Mouse (Mus musculus) CH12.LX (cell line): ENCODE results near the gene Gm10964. TPM values are rescaled to one million over a fixed set of nuclear protein-coding genes. Genes with fewer than 3 reads are reported as not detected.

Source experiments
- DNase-seq: peaks from one replicate; pipeline ENCODE4 v3.0.0-alpha.2; 2013; ENCODE audit errors: extremely low read depth
- H3K27ac ChIP-seq: 2 replicates; pipeline ENCODE4 v1.5.1; 2012; ENCODE audit warnings: low read depth, mild to moderate bottlenecking, control low read depth, moderate library complexity; ENCODE audit not compliant: insufficient read depth
- H3K27me3 ChIP-seq: replicated peaks from 2 replicates; pipeline ENCODE3; 2012; ENCODE audit warnings: inconsistent platforms
- H3K36me3 ChIP-seq, 2 experiments: replicated peaks in 1 of 2; 2 replicates each; pipeline versions ENCODE3 to v1.6.1; 2012; ENCODE audit warnings: inconsistent platforms in 1 of 2, low read length in 1 of 2, mild to moderate bottlenecking in 1 of 2, mixed read lengths in 1 of 2, moderate library complexity in 1 of 2; ENCODE audit not compliant: control insufficient read depth in 1 of 2, insufficient read depth in 1 of 2
- H3K4me1 ChIP-seq, 2 experiments: 2 replicates each; pipeline ENCODE4 v1.6.1; 2012; ENCODE audit warnings: inconsistent platforms in 1 of 2, moderate library complexity in 1 of 2; ENCODE audit not compliant: insufficient read depth in 2 of 2, control insufficient read depth in 1 of 2
- H3K4me2 ChIP-seq: 2 replicates; pipeline ENCODE4 v1.6.1; 2012; ENCODE audit warnings: low read depth, mild to moderate bottlenecking, control low read depth; ENCODE audit not compliant: poor library complexity, insufficient read depth, severe bottlenecking
- H3K4me3 ChIP-seq, 3 experiments: fragments of 150-350 bp in 1 of 3; sonication (generic) in 1 of 3; replicated peaks in 1 of 3; 2 replicates each; pipeline versions ENCODE3 to v1.5.1; 2011 to 2012; ENCODE audit warnings: low read depth in 2 of 3, low read length in 2 of 3, mild to moderate bottlenecking in 2 of 3, moderate library complexity in 2 of 3, control low read depth in 1 of 3, improper control_type of control experiment in 1 of 3, inconsistent platforms in 1 of 3, mixed read lengths in 1 of 3; ENCODE audit not compliant: poor library complexity in 1 of 3
- H3K79me2 ChIP-seq: replicated peaks from 2 replicates; pipeline ENCODE4 v1.6.1; 2012; ENCODE audit warnings: mild to moderate bottlenecking, moderate library complexity; ENCODE audit not compliant: control insufficient read depth, poor library complexity, insufficient read depth, severe bottlenecking; ENCODE audit errors: extremely low read depth
- H3K9ac ChIP-seq: 2 replicates; pipeline ENCODE4 v1.6.1; 2012; ENCODE audit warnings: low read depth, mild to moderate bottlenecking, control low read depth, moderate library complexity; ENCODE audit not compliant: insufficient read depth
- H3K9me3 ChIP-seq: replicated peaks from 2 replicates; pipeline ENCODE3; 2012; ENCODE audit warnings: low read length, inconsistent platforms, mixed read lengths
- BHLHE40 ChIP-seq: IDR thresholded peaks from 2 replicates; pipeline ENCODE4 v1.6.1; 2011; ENCODE audit warnings: mild to moderate bottlenecking, low read depth, low read length, improper control_type of control experiment
- CHD1 ChIP-seq: IDR thresholded peaks from 2 replicates; pipeline ENCODE4 v1.6.1; 2012; ENCODE audit warnings: low read depth, low read length, improper control_type of control experiment, inconsistent platforms
- CHD2 ChIP-seq: IDR thresholded peaks from 2 replicates; pipeline ENCODE4 v1.6.1; 2011; ENCODE audit warnings: low read length, improper control_type of control experiment
- E2F4 ChIP-seq: IDR thresholded peaks from 2 replicates; pipeline ENCODE4 v1.6.1; 2011; ENCODE audit warnings: low read depth, low read length, improper control_type of control experiment; ENCODE audit not compliant: insufficient replicate concordance
- ELF1 ChIP-seq: IDR thresholded peaks from 2 replicates; pipeline ENCODE4 v1.6.1; 2014; ENCODE audit warnings: low read depth, mild to moderate bottlenecking, inconsistent platforms, low read length, improper control_type of control experiment
- EP300 ChIP-seq: IDR thresholded peaks from 2 replicates; pipeline ENCODE4 v1.6.1; 2011; ENCODE audit warnings: low read length, improper control_type of control experiment
- ETS1 ChIP-seq: conservative IDR thresholded peaks from 2 replicates; pipeline ENCODE4 v1.6.1; 2012; ENCODE audit warnings: low read depth, mild to moderate bottlenecking, inconsistent platforms, low read length, improper control_type of control experiment, moderate library complexity
- GABPA ChIP-seq: IDR thresholded peaks from 2 replicates; pipeline ENCODE4 v1.6.1; 2012; ENCODE audit warnings: low read depth, low read length, improper control_type of control experiment, inconsistent platforms; ENCODE audit not compliant: insufficient replicate concordance
- JUND ChIP-seq: conservative IDR thresholded peaks from 2 replicates; pipeline ENCODE4 v1.6.1; 2011; ENCODE audit warnings: low read depth, low read length, improper control_type of control experiment
- MAZ ChIP-seq: IDR thresholded peaks from 2 replicates; pipeline ENCODE4 v1.6.1; 2012; ENCODE audit warnings: low read depth, mild to moderate bottlenecking, inconsistent platforms, low read length, improper control_type of control experiment, moderate library complexity
- MXI1 ChIP-seq: IDR thresholded peaks from 2 replicates; pipeline ENCODE4 v1.6.1; 2011; ENCODE audit warnings: mild to moderate bottlenecking, low read depth, low read length, improper control_type of control experiment
- NELFE ChIP-seq: IDR thresholded peaks from 2 replicates; pipeline ENCODE4 v1.6.1; 2011; ENCODE audit warnings: low read depth, low read length, improper control_type of control experiment
- PAX5 ChIP-seq: IDR thresholded peaks from 2 replicates; pipeline ENCODE4 v1.6.1; 2012; ENCODE audit warnings: low read length, inconsistent platforms, mixed read lengths
- POLR2A ChIP-seq: IDR thresholded peaks from 2 replicates; pipeline ENCODE4 v1.6.1; 2011; ENCODE audit warnings: low read depth, mild to moderate bottlenecking, improper control_type of control experiment, low read length
- POLR2AphosphoS2 ChIP-seq: IDR thresholded peaks from 2 replicates; pipeline ENCODE4 v1.6.1; 2011; ENCODE audit warnings: low read depth, low read length, improper control_type of control experiment
- RAD21 ChIP-seq: IDR thresholded peaks from 2 replicates; pipeline ENCODE4 v1.6.1; 2011; ENCODE audit warnings: low read depth, mild to moderate bottlenecking, low read length, improper control_type of control experiment, moderate library complexity
- SMC3 ChIP-seq: IDR thresholded peaks from 2 replicates; pipeline ENCODE4 v1.6.1; 2011; ENCODE audit warnings: low read depth, low read length, improper control_type of control experiment
- TCF12 ChIP-seq: IDR thresholded peaks from 2 replicates; pipeline ENCODE4 v1.6.1; 2014; ENCODE audit warnings: low read depth, mild to moderate bottlenecking, inconsistent platforms, low read length, improper control_type of control experiment
- UBTF ChIP-seq: IDR thresholded peaks from 2 replicates; pipeline ENCODE4 v1.6.1; 2012; ENCODE audit warnings: low read depth, mild to moderate bottlenecking, inconsistent platforms, low read length, improper control_type of control experiment, moderate library complexity
- USF1 ChIP-seq: IDR thresholded peaks from 2 replicates; pipeline ENCODE4 v1.6.1; 2014; ENCODE audit warnings: low read depth, mild to moderate bottlenecking, inconsistent platforms, low read length, improper control_type of control experiment
- ZKSCAN1 ChIP-seq: IDR thresholded peaks from 2 replicates; pipeline ENCODE4 v1.6.1; 2012; ENCODE audit warnings: low read depth, inconsistent platforms, low read length, improper control_type of control experiment, borderline replicate concordance
- ZMIZ1 ChIP-seq: IDR thresholded peaks from 2 replicates; pipeline ENCODE4 v1.6.1; 2012; ENCODE audit warnings: low read depth, mild to moderate bottlenecking, inconsistent platforms, low read length, improper control_type of control experiment
- dilution Hi-C: fragments of 300-500 bp; cut with MboI; formaldehyde crosslinking; loops from 2 replicates; pipeline ENCODE4 v1.14.3; 2020; ENCODE audit warnings: low sequenced_read_pairs; ENCODE audit not compliant: extremely low pct_unique_long_range_greater_than_20kb, extremely low pct_ligation_motif_present
- in situ Hi-C: fragments of 300-500 bp; cut with MboI; formaldehyde crosslinking; loops from 3 replicates; pipeline ENCODE4 v1.14.3; 2019; ENCODE audit warnings: low sequenced_read_pairs, low pct_ligation_motif_present, low pct_unique_long_range_greater_than_20kb, mixed read lengths
- polyA plus RNA-seq: library from polyadenylated mRNA; unstranded; fragments of >175 nt; gene quantifications from 2 replicates; pipeline ENCODE4 v1.2.1, GENCODE M21; 2012; ENCODE audit warnings: low read depth; ENCODE audit not compliant: insufficient read length
- total RNA-seq, 2 experiments: library from RNA; depleted of rRNA; stranded (reverse); fragments of 300-350 nt in 1 of 2; fragments of >200 nt in 1 of 2; gene quantifications; 2 replicates each; pipeline ENCODE4 v1.2.3; 2012 to 2014

The Gm10964 gene
- total and polyA plus RNA-seq, 3 experiments = not detected

DNA sequence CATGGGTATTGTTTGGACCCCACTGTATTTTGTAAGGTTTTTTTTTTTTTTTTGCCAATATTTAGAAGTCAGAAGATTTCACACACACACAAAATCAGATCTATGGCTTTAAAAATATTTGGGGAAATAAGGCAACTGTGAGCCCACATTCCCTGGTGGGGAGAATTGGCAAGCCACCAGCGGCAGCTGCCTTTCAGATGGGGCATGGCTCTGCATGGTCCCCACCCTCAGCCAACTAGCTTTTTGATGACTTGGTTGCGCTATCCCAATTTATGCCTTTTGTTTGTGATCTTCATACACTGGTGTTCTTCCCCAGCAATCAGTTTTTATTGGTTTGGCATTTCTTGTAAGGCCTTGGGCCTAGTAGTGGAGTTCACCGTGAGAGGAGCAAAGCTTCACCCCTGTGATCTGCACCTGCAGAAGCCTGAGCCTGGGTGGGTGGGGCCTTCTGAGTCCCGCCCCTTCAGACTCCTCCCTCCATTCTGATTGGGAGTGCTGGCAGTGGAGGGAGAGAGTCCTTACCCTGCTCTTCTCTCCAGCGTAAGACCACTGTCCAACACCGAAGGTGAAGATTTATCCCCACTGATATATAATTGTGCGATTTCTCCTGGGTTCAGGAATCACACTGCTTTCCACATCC is 24.8 kb upstream of the Gm10964 start:
- in situ Hi-C loops (no loop called here), dilution Hi-C loops (no loop called here)
- Histone ChIP-seq H3K4me3 (no peak overlapping the region), H3K79me2 (no peaks in the 10 kb centered on the region), H3K4me1 (peaks cover 8 to 17% of the 10 kb centered on the region in 2 experiments; a peak in 3 of 4 replicates), H3K27me3 (no peaks in the 10 kb centered on the region), H3K4me2 (no peak overlapping the region), H3K9ac (no peak overlapping the region), H3K36me3 (no peaks in the 10 kb centered on the region), H3K9me3 (no peaks in the 10 kb centered on the region), H3K27ac (no peak overlapping the region)
- no peak for DNase-seq
- TF ChIP-seq NELFE (no peak), USF1 (no peak), E2F4 (no peak), ZKSCAN1 (no peak), SMC3 (no peak), BHLHE40 (no peak)

DNA sequence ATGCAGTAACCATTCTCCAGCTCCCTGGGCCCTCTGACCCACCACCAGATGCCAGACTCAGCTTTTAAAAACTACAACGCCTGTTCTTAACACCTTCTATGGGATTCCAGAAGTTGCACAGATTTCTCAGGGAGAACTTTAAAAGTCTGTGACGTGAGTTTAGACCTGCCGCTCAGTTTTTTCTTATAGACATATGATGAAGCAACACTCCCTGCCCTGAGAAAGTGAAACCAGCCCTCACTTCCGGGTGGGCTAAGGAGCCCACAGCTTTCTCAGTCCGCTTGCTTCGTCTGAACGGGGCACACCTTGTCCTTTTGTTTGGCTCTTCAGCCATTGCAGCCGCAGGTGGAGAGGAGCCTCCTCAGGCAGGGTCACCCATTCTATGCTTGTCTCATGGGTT is 24.2 kb upstream of the Gm10964 start:
- TF ChIP-seq RAD21 (no peak), ELF1 (0 out of 2 replicates have a peak, but pooled peaks have one; percentile 19)
- TF ChIP-seq, all 38 proteins: peak for 1
- no peak overlapping the region for H3K4me2 ChIP-seq
- H3K36me3 ChIP-seq = no peaks in the 10 kb centered on the region
- H3K79me2 ChIP-seq = no peaks in the 10 kb centered on the region
- in situ Hi-C loops (no loop called here), dilution Hi-C loops (no loop called here)
- H3K27ac ChIP-seq = no peak overlapping the region
- no peaks in the 10 kb centered on the region for H3K27me3 ChIP-seq
- no peaks in the 10 kb centered on the region for H3K9me3 ChIP-seq
- H3K9ac ChIP-seq = no peak overlapping the region
- peaks cover 8 to 17% of the 10 kb centered on the region in 2 experiments; a peak in 3 of 4 replicates for H3K4me1 ChIP-seq
- DNase-seq = no peak
- no peak overlapping the region for H3K4me3 ChIP-seq

DNA sequence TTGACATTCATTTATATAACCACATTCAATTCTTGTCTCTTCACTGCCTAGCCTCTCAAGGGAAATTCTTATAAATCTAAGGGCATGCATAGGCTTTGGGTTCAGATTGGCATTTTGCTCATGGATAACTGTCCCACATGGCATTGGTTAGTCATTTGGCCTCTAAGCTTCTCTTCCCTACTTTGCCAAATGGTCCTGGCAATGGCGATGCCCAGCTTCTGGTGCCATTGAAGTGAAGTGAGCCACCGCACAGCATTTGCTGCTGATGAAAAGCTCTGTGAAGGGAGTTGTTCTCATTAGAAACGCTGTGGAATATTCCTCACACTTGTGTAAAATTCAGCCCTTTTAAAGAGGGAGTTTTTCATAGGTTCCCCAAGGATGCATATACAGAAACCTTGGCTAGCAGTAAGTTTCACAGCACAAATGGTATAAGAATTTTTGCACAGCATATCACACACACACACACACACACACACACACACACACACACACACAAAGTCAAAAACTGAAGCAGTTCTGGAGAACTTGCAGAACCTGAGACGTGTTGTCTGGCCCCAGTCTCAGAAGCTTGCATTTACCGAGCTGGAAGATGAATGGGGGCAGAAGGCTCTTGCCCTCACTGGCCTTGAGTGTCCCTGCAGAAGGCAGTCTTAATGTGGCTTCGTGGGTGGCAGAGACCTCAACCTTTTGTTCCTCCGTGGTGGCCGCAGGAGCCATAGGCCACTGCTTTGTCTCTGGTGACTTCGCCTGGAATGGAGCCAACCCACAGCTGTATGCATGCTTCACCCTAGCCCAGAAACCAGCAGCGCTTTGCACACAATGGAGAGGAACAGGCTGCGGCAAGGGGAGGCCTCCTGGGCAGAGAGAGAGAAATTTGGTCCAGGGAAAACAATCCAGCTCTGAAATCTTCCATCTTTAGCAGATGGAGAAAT is 23.1 kb upstream of the Gm10964 start:
- dilution Hi-C loops = no loop called here
- H3K79me2 ChIP-seq = no peaks in the 10 kb centered on the region
- TF ChIP-seq POLR2AphosphoS2 (no peak), ETS1 (no peak), CHD2 (no peak), JUND (no peak), MAZ (no peak), USF1 (no peak), POLR2A (no peak), GABPA (no peak), ZMIZ1 (no peak), TCF12 (no peak), CHD1 (no peak), EP300 (no peak), SMC3 (no peak), PAX5 (no peak), MXI1 (no peak), UBTF (no peak)

More for the DNA sequence above, 23.1 kb upstream of the Gm10964 start:
- H3K27me3 ChIP-seq = no peaks in the 10 kb centered on the region
- H3K4me2 ChIP-seq = no peak overlapping the region
- H3K4me1 ChIP-seq = peaks cover 8 to 17% of the 10 kb centered on the region in 2 experiments; a peak in 3 of 4 replicates
- no peak for DNase-seq
- H3K27ac ChIP-seq = no peak overlapping the region
- H3K9ac ChIP-seq = no peak overlapping the region
- peaks cover 2% of the 10 kb centered on the region for H3K9me3 ChIP-seq
- H3K4me3 ChIP-seq = no peak overlapping the region
- H3K36me3 ChIP-seq = no peaks in the 10 kb centered on the region
- in situ Hi-C loops = no loop called here
